Mouse (Mus musculus) E14TG2a.4 (cell line): Measurements from ENCODE around the gene Pdzrn4.

Experiments used
- CTCF ChIP-seq: conservative IDR thresholded peaks from 2 replicates; pipeline ENCODE4 v1.5.1; 2014; ENCODE audit warnings: low read length
- NANOG ChIP-seq: IDR thresholded peaks from 2 replicates; pipeline ENCODE4 v1.6.1; 2014; ENCODE audit warnings: borderline replicate concordance, low read length, mixed read lengths
- POU5F1 ChIP-seq: IDR thresholded peaks from 2 replicates; pipeline ENCODE4 v1.6.1; 2014; ENCODE audit warnings: low read length, borderline replicate concordance

DNA sequence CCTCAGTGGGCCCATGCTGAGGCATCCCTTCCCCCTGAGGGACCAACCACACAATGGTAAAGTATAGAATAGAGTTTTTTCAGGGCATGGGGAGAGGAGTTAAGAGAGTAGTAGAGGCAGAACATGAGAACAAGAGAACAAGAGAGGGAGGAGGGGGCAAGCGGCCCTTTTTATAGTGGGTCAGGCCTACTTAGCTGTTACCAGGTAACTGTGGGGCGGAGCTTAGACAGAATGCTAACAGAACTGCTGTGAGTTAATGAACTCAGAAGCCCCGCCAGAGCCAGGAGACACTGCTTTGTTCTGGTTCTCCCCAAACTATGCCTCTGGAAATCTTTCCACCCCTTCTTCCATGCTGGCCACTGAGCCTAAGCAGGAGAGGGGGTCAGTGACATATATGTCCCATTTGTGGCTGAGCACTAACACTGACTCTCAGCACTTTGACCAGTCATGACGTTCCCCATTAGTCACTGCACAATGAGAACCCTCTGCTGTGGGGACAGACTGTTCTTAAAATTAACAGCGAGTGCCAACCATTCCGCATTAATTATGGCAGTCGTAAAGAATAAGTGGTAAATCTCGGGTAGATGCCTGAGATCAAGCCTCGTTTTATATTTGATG is 150.7 kb downstream of the Pdzrn4 start:
- TF ChIP-seq CTCF (no peak), POU5F1 (no peak), NANOG (no peak)
